Mouse (Mus musculus): Measurements from ENCODE around the gene Fibp.
"Not testable (repeated sequence)": the region's sequence is repeated elsewhere in the genome, so short reads cannot be mapped to it uniquely, and the experiment has no call there.

The Fibp gene

DNA sequence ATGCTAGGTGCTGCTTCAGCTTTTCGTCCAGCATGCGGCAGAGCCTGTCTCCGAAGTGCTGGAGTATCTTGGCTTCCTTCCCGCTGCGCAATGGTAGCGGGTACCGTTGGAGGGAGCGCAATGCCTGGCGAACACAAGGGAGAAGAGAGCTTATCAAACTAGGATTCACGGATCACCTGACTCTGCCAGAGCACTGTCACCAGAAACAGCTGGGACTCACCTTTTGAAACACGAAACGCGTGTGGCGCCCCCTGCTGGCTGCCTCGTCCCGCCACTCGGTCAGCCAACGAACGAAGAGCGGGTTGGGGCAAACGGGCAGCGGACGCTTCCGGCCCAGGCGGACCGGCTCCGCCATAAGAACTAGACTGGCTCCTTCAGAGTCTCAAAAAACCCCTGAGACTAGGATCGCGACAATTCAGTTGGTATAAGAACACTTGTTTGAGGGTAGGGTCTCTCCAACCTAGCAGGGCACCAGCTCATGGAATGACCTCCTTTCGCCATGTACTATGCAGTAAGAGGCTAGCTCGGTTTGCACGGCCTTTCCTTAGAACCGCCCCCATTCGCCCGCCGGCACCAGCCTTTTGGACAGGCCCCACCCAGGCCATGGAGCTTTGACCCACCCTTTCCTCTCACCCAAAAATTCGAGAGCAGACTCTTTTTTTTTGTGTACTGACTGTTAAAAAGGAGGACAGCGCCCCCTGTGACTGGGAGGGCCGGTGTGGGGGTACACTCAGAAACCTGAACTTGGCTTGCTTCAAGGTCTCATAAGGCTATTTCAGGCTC lies 27.5 kb downstream of the Fibp start, which contains the start of gene Mus81:
Gene Mus81, minus strand, starts transcription at position 635 of the 783 bp plus-strand sequence.
- in situ Hi-C loops (cut with MseI, MboI) = no loop called here

- in situ Hi-C loops (cut with MseI, MboI) = no loop called here
Measured at GRCm38 (mm10) chr19:5488878-5489571, 28.6 kb downstream of the Fibp start.

GRCm38 (mm10) chr19:5489721-5490120 lies 29.3 kb downstream of the Fibp start:
- in situ Hi-C loops (cut with MseI, MboI) = not testable (repeated sequence)

GRCm38 (mm10) chr19:5490313-5490897 lies 30.0 kb downstream of the Fibp start, which contains the start of gene Cfl1:
Gene Cfl1, plus strand, starts transcription at chr19:5490455.
- in situ Hi-C loops (cut with MseI, MboI) = no loop called here

DNA sequence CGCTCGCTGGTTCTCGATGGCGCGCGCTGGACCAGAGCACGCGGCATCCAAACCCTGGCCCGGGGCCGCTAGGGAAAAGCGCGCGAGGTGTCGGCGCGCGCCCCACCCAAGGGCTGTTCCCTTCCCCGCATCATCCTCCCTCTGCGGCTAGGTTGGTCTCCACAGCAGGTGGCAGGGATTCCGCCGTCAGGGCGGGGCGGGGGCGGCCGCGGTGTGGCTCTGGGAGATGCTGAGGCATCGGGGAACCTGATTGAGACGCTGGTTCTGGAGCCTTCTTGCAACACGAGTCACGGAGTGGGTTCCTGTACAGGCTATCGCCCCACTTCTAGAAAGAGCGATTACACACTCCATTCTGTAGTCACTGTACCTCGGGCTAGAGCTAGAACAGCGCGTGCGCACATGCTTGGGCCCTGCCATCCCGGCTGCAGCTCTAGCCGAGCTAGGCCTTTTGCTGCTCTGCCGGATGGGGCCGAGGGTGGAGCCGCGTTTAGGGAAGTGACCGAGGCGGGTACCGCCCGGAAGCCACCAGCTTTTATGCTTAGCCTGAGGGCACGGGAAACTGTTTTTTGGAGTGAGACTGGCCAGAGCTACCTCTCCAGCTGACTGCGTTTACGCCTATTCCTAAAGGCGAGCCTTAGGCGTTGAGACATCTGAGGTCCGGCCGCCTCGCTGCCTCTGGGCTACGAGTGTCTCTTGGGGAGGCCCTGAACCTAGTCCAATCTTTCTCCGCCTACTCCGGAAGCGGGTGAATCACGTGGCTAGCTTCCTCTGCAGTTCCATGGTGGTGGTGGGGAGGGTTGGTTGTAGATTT lies 30.7 kb downstream of the Fibp start:
- in situ Hi-C loops (cut with MseI, MboI) = no loop called here

DNA sequence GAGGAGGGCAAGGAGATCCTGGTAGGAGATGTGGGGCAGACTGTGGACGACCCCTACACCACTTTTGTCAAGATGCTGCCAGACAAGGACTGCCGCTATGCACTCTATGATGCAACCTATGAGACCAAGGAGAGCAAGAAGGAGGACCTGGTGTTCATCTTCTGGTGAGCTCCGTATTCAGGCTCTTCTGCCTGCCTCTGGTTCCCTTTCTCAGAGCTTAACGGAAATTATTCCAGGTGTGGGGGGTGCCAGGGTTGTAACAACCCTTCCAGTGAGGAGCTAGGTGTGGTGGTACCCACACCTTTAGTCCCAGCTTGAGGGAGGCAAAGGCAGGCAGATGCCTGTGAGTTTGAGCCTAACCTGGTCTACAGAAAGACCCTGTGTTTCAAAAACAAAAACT lies 32.2 kb downstream of the Fibp start:
- in situ Hi-C loops (cut with MseI, MboI) = no loop called here

DNA sequence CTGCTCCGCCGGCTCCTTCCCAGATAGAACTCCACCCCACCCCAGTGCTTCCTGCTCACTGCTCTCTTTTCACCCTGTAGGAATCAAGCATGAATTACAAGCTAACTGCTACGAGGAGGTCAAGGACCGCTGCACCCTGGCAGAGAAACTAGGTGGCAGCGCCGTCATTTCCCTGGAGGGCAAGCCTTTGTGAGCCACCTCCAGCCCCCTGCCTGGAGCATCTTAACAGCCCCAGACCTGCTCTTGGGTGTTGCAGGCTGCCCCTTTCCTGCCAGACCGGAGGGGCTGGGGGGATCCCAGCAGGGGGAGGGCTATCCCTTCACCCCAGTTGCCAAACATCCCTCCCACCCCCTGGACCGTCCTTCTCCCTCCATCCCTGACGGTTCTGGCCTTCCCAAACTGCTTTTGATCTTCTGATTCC lies 32.9 kb downstream of the Fibp start:
- in situ Hi-C loops (cut with MseI, MboI) = not testable (repeated sequence)

GRCm38 (mm10) chr19:5494314-5494713 lies 33.9 kb downstream of the Fibp start:
- in situ Hi-C loops (cut with MseI, MboI) = no loop called here

DNA sequence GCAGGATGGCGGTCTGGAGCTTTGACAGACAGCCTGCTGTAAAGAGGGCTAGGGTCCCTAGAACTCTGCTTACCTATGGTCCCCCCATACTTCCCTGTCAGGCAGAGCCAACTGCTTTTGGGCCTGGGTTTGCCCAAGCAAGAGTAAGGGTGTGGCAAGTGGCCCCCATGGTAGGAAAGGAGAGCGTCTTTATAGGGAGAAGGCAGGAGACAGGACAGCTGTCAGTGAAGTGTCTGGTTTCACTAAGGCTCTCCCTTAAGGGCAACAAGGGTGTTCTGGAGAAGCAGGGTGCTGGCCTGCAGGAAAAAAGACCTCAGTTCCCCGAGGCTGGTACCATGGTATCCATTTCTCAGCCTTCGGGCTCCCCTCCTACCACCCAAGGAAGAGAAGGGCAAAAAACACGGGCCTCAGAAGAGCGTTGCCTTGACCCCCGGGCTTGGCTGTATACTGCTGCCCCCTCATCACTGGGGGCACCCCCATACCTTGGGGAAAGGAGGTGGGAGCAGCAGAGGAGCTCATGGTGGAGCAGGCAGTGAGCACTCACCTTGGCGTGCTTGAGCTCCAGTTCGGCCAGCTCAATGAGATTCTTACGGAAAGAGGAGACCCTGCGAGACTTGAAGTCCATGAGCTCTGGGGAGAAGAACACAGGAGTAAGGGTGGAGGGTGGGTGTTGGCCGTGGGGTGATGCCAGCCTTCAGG lies 35.1 kb downstream of the Fibp start:
- in situ Hi-C loops (cut with MseI, MboI) = no loop called here

DNA sequence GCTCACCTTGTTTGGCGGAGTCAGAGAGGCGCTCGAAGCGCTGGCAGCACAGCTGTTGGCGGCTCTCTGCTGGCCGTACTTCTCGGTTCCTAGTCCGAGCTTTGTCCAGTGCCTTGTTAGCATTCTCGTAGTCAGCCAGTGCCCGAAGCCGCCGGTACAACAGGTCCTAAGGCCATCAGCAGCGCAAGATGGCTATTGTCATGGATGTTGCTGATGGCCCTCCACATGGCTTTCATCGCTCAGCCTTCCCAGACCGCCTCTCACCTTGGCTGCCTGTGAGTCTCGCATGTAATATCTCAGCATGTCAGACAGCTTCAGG lies 35.6 kb downstream of the Fibp start:
- in situ Hi-C loops (cut with MseI, MboI) = no loop called here

DNA sequence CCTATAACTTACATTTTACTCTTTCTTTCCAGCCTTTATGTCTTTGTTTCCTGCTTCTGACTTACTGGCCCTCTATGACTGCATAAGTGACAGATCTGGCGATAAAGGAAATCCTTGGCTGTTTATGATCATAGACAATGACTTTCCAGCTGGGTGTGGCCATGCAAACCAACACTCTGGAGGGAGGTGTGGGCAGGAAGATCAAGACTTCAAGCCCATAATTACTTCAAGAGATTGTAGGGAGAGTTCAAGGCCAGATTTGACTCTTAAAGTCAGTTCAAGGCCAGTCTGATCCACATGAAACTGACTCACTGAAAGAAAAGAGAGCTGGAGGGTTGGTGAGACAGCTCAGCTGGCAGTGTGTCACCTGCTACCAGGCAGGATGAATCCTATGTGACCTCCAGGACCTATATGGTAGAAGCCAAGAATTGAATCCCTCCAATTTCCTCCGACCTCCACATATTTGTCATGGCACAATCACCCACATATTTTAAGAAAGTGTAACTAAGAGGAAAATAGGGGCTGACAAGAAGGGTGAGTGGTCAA lies 40.0 kb downstream of the Fibp start:
- in situ Hi-C loops (cut with MseI, MboI) = no loop called here

DNA sequence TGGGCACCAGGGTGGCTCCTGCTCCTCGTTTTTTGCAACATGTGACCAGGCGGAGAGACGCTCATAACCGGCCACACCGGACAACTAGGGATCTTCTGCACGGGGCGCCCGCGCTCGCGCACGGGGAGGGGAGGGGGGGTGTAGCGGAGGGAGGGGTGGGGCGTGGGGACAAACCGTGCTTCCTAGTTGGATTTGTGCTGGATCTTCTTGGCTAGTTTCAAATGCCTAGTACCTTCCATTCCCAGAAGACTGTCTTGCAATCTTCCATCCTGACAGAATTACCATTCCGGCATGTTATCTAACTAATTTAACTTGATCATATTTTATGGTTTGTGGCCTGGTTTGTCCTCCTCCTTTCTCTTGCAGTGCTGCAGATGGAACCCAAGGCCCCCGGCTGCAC lies 43.3 kb downstream of the Fibp start, which contains the start of gene 1700020D05Rik:
Gene 1700020D05Rik, minus strand, starts transcription at position 101 of the 400 bp plus-strand sequence.
- in situ Hi-C loops (cut with MseI, MboI) = no loop called here

- in situ Hi-C loops (cut with MseI, MboI) = no loop called here
Measured at GRCm38 (mm10) chr19:5510031-5511026, 49.9 kb downstream of the Fibp start, which contains the start of gene Snx32. Gene Snx32, minus strand, starts transcription at chr19:5510538.

DNA sequence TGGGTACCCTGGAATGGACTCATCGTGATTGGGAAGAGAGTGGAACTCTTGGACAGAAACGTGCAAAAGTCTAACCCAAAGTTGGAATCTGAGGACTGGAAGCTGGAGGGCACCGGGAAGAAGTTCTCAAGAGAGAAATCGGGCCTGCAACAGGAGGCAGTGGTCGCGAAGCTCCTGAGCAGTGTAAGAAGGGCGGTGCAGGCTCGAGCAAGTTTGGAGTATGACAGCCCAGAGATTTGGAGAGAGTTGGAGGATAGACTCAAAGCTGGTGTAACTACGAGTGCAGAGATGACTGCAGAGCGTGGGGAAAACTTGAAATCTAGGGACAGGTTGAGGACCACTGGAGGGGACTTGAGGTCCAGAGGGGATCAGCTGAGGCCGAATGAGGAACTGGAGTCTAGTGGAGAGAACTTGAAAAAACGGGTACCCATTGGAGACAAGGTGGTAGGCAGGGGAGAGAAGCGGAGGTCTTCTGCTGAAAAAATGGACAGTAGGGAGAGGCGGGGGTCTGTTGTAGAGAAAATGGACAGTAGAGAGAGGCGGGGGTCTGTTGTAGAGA lies 50.7 kb downstream of the Fibp start:
- in situ Hi-C loops (cut with MseI, MboI) = no loop called here

DNA sequence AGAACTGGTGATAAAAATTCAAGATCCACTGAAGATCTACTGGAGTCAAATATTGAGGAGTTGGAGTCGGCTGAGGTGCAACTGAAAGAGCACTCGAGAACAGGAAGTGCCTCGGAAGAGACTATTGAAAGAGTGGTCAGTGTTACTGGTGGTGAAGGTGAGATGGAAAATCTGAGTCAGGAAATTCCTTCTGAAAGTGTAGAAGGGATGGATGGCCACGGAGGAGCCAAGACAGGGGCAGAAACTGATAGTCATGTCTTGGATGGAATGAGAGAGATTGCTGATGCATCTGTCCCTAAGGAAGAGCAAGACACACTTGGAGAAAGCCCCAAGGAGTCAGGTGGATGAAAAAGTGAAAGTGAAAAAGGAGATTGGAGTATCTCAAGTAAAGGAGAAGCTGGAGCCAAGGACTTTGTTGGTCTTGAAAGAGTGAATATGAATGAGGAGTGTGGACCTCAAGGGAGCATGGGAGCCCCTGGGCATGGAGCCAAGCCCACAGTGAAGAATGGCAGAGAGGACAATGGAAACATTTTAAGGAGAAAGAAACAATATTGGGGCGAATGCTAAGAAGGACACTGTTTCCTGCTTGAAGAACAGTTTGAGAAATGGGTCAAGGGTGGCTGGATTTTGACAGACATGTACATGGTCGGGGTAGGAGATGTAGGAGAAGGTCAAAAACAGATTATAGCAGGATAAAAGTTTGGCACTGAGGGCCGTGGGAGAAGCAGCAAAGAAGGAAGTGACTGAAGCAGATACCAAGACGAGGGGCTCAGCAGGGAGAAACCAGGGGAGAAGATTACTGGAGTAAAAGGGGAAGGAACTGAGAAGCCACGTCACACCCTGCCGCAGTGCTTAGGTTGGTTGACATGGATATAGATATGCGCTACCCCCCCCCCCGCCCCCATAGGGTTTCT lies 51.9 kb downstream of the Fibp start:
- in situ Hi-C loops (cut with MseI, MboI) = no loop called here

DNA sequence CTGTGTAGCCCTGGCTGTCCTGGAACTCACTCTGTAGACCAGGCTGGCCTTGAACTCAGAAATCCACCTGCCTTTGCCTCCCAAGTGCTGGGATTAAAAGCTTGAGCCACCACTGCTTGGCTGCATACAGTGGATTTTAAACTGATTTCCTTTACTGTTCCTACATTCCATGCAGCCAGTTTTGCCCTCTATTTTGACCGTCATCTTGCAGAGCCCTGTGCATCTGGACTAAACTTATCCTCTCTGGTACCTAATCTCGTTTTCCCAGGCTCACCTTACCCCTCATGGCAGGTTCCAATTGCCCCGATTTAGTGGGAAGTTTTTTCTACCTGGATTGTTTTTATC lies 52.6 kb downstream of the Fibp start:
- in situ Hi-C loops (cut with MseI, MboI) = no loop called here
